Mouse (Mus musculus): ENCODE data around the gene Cdk20. TPM values are rescaled to one million over a fixed set of nuclear protein-coding genes. Genes with fewer than 3 reads are reported as not detected.
"Not testable (repeated sequence)": the region's sequence is repeated elsewhere in the genome, so short reads cannot be mapped to it uniquely, and the experiment has no call there.

The Cdk20 gene
- polyA plus RNA-seq, 1 experiment from 2014 or later, result 19.4 TPM

- Histone ChIP-seq H3K9me3 (no peaks in the 10 kb centered on the region), H3K36me3 (no peaks in the 10 kb centered on the region), H3K4me2 (replicated peaks) (no peak overlapping the region), H3K27me3 (no peaks in the 10 kb centered on the region), H3K9ac (replicated peaks) (no peak overlapping the region), H3K4me1 (replicated peaks) (peaks cover 10% of the 10 kb centered on the region), H3K27ac (no peak overlapping the region), H3K4me3 (replicated peaks) (no peak overlapping the region)
- 13% methylated on average over 1 of the region's 1 CpGs for WGBS
- ATAC-seq, result no peak
Observed at GRCm38 (mm10) chr13:64429328-64429727, 2.8 kb upstream of the Cdk20 start.

GRCm38 (mm10) chr13:64437801-64438200, 5.7 kb downstream of the Cdk20 start:
- 80% methylated on average over 7 of the region's 7 CpGs for WGBS
- peaks cover 14% of the 10 kb centered on the region; the same call in 1 of the 2 replicates for H3K36me3 ChIP-seq

GRCm38 (mm10) chr13:64438863-64439452, 6.8 kb downstream of the Cdk20 start:
- no peaks in the 10 kb centered on the region for H3K4me1 ChIP-seq (replicated peaks)
- peak; percentile 57 for ATAC-seq
- no peak overlapping the region for H3K4me3 ChIP-seq (replicated peaks)
- no peak overlapping the region for H3K27ac ChIP-seq
- no peak overlapping the region for H3K4me2 ChIP-seq (replicated peaks)
- no peaks in the 10 kb centered on the region for H3K9me3 ChIP-seq
- H3K27me3 ChIP-seq, result no peaks in the 10 kb centered on the region
- peaks cover 14% of the 10 kb centered on the region; the same call in 1 of the 2 replicates for H3K36me3 ChIP-seq
- no peak overlapping the region for H3K9ac ChIP-seq (replicated peaks)
- WGBS, result 56% methylated on average over 9 of the region's 9 CpGs

More at GRCm38 (mm10) chr13:64437801-64438200, 5.7 kb downstream of the Cdk20 start:
- H3K4me1 ChIP-seq (replicated peaks), result peaks cover 5% of the 10 kb centered on the region
- no peaks in the 10 kb centered on the region for H3K27me3 ChIP-seq
- no peak overlapping the region for H3K27ac ChIP-seq
- no peak overlapping the region for H3K9ac ChIP-seq (replicated peaks)
- ATAC-seq, result no peak
- no peak overlapping the region for H3K4me3 ChIP-seq (replicated peaks)
- H3K4me2 ChIP-seq (replicated peaks), result no peak overlapping the region
- H3K9me3 ChIP-seq, result no peaks in the 10 kb centered on the region

GRCm38 (mm10) chr13:64439471-64439870, 7.4 kb downstream of the Cdk20 start:
- Histone ChIP-seq H3K27me3 (no peaks in the 10 kb centered on the region), H3K4me3 (replicated peaks) (no peak overlapping the region), H3K9ac (replicated peaks) (no peak overlapping the region), H3K9me3 (no peaks in the 10 kb centered on the region), H3K4me2 (replicated peaks) (no peak overlapping the region), H3K27ac (no peak overlapping the region), H3K36me3 (peaks cover 14% of the 10 kb centered on the region; the same call in 1 of the 2 replicates), H3K4me1 (replicated peaks) (no peaks in the 10 kb centered on the region)
- WGBS, result 85% methylated on average over 5 of the region's 5 CpGs
- peak; percentile 18; the same call in 1 of the 2 replicates for ATAC-seq

GRCm38 (mm10) chr13:64440592-64440991, 8.5 kb downstream of the Cdk20 start:
- 82% methylated on average over 4 of the region's 4 CpGs for whole genome bisulfite sequencing
- H3K4me3 ChIP-seq (replicated peaks), result no peak overlapping the region

GRCm38 (mm10) chr13:64443263-64443894, 11.3 kb downstream of the Cdk20 start:
- Histone ChIP-seq H3K36me3 (0 out of 2 replicates have a peak, but pooled peaks cover 4% of the 10 kb centered on the region), H3K4me3 (replicated peaks) (no peak overlapping the region), H3K4me2 (replicated peaks) (no peak overlapping the region), H3K27me3 (no peaks in the 10 kb centered on the region), H3K27ac (no peak overlapping the region), H3K4me1 (replicated peaks) (no peaks in the 10 kb centered on the region), H3K9me3 (no peaks in the 10 kb centered on the region), H3K9ac (replicated peaks) (no peak overlapping the region)
- peak; percentile 59 for ATAC-seq
- WGBS, result 64% methylated on average over 4 of the region's 4 CpGs

More at GRCm38 (mm10) chr13:64440592-64440991, 8.5 kb downstream of the Cdk20 start:
- Histone ChIP-seq H3K27me3 (no peaks in the 10 kb centered on the region), H3K9me3 (no peaks in the 10 kb centered on the region), H3K36me3 (peaks cover 14% of the 10 kb centered on the region; the same call in 1 of the 2 replicates), H3K4me1 (replicated peaks) (no peaks in the 10 kb centered on the region), H3K27ac (no peak overlapping the region), H3K9ac (replicated peaks) (no peak overlapping the region), H3K4me2 (replicated peaks) (no peak overlapping the region)
- no peak for ATAC-seq

GRCm38 (mm10) chr13:64445254-64445920, 13.3 kb downstream of the Cdk20 start:
- no peak overlapping the region for H3K27ac ChIP-seq
- no peaks in the 10 kb centered on the region for H3K36me3 ChIP-seq
- no peak overlapping the region for H3K9ac ChIP-seq (replicated peaks)
- H3K9me3 ChIP-seq, result no peaks in the 10 kb centered on the region
- no peak for ATAC-seq
- no peaks in the 10 kb centered on the region for H3K4me1 ChIP-seq (replicated peaks)
- WGBS, result 72% methylated on average over 9 of the region's 9 CpGs
- H3K27me3 ChIP-seq, result no peaks in the 10 kb centered on the region
- H3K4me3 ChIP-seq (replicated peaks), result no peak overlapping the region
- H3K4me2 ChIP-seq (replicated peaks), result no peak overlapping the region

- H3K36me3 ChIP-seq, result no peaks in the 10 kb centered on the region
- H3K4me2 ChIP-seq (replicated peaks), result no peak overlapping the region
- H3K27me3 ChIP-seq, result no peaks in the 10 kb centered on the region
- no peak overlapping the region for H3K9ac ChIP-seq (replicated peaks)
- ATAC-seq, result 0 out of 2 replicates have a peak, but pooled peaks have one; percentile 32
- 0% methylated on average over 1 of the region's 1 CpGs for WGBS
- no peak overlapping the region for H3K27ac ChIP-seq
- no peak overlapping the region for H3K4me3 ChIP-seq (replicated peaks)
- H3K9me3 ChIP-seq, result no peaks in the 10 kb centered on the region
- H3K4me1 ChIP-seq (replicated peaks), result no peaks in the 10 kb centered on the region
Observed at GRCm38 (mm10) chr13:64447947-64448346, 15.8 kb downstream of the Cdk20 start.

GRCm38 (mm10) chr13:64448729-64449128, 16.6 kb downstream of the Cdk20 start:
- Histone ChIP-seq H3K9me3 (no peaks in the 10 kb centered on the region), H3K4me2 (replicated peaks) (no peak overlapping the region), H3K27me3 (no peaks in the 10 kb centered on the region), H3K4me1 (replicated peaks) (no peaks in the 10 kb centered on the region), H3K27ac (no peak overlapping the region), H3K36me3 (no peaks in the 10 kb centered on the region), H3K4me3 (replicated peaks) (no peak overlapping the region), H3K9ac (replicated peaks) (no peak overlapping the region)
- no peak for ATAC-seq
- 89% methylated on average over 5 of the region's 5 CpGs for WGBS

- Histone ChIP-seq H3K27ac (no peak overlapping the region), H3K4me3 (replicated peaks) (no peak overlapping the region), H3K9ac (replicated peaks) (no peak overlapping the region), H3K36me3 (no peaks in the 10 kb centered on the region), H3K27me3 (no peaks in the 10 kb centered on the region), H3K4me2 (replicated peaks) (no peak overlapping the region), H3K9me3 (no peaks in the 10 kb centered on the region), H3K4me1 (replicated peaks) (no peaks in the 10 kb centered on the region)
- WGBS, result 80% methylated on average over 7 of the region's 7 CpGs
- no peak for ATAC-seq
Observed at GRCm38 (mm10) chr13:64450001-64450794, 18.1 kb downstream of the Cdk20 start.

- H3K4me3 ChIP-seq (replicated peaks); H3K9me3 ChIP-seq; H3K9ac ChIP-seq (replicated peaks); H3K27me3 ChIP-seq; ATAC-seq; H3K36me3 ChIP-seq; H3K4me1 ChIP-seq (replicated peaks); H3K4me2 ChIP-seq (replicated peaks); H3K27ac ChIP-seq: not testable (repeated sequence)
- WGBS, result 93% methylated on average over 19 of the region's 19 CpGs
Observed at GRCm38 (mm10) chr13:64457225-64457978, 25.3 kb downstream of the Cdk20 start.
